Mouse (Mus musculus): ENCODE results near the gene Pex6. TPM values are rescaled to one million over a fixed set of nuclear protein-coding genes. Genes with fewer than 3 reads are reported as not detected.

Pex6 gene
- not detected for polyA plus RNA-seq (2014; fragmentation: Illumina TruSeq; extraction: RNeasy Lipid Tissue Mini Kit (QIAGEN cat#74804); ENCODE audit: low replicate concordance)

GRCm38 (mm10) chr17:46710959-46711597 is at the start of gene Pex6:
Pex6 (plus strand) TSS chr17:46711463.

DNA sequence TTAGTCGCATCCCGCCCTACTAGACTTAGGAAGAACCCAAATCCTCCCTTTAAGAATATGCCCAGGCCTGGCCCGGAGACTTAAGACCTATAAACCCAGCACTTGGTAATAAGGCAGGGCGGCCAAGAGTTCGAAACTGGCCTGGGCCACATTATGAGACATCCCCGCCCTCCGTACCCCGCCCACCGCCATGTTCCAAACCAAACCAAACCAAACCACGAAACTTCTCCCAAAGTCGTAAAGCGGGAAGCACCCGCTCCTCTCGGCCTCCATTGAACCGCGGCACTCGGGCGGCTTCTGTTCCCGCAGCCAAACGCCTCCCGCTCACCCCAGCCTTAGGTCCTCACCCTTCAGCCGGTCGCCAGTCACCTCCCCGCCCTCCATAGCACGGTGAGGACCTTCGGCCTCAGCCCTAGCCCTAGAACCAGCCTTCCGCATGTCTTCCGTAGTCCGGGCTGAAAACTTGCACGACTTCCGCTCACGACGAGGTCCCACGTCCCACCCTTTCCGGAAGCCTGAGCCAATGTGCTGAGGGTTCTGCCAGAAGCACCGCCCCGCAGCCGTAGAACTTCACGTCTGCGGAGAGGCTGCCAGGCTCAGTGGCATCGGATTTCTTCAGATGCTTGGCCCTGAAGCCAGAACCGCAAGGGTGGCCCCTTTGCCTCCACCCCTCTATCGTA is 37.3 kb upstream of the Pex6 start, which contains the start of gene Rrp36:
TSS of gene Rrp36 (minus strand) at position 503 of the 680 bp plus-strand sequence.

GRCm38 (mm10) chr17:46678416-46678815 is 32.8 kb upstream of the Pex6 start, which contains the start of gene Mea1:
Mea1 (plus strand) TSS chr17:46678793.

DNA sequence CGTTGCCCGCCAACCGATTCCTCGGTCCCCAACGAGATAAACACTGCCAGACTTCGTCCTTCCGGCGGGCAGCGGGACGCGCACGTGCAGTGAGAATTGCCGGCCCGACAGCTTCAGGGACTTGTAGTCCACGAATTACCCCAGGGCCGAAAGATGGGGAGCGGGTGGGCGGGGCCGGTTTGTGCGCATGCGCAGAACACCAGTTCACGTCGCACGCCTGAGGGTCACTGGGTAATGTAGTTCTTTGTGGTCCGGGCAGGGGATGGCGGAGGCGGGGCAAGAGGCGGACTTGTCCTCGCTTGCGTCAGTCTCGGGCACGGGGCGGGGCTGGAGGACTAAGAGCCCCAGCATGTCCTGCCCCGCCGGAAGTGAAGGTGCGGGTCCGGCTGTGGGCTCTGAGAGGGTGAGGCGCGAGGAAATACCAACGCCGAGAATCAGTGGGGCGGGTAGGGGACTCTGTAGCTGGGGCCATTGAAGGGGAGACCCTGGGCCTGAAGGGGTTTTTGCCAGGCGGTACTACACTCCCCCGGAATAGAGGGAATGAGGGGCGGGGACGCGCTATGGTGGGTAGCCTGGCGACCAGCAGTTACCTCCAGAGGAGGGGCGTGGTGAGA is 30.4 kb upstream of the Pex6 start, which contains the start of gene Klhdc3:
TSS of gene Klhdc3 (minus strand) at position 155 of the 614 bp plus-strand sequence.

GRCm38 (mm10) chr17:46704887-46705835 is 6.1 kb upstream of the Pex6 start, which contains the start of gene Ppp2r5d:
Ppp2r5d (minus strand) TSS chr17:46705111.

GRCm38 (mm10) chr17:46728904-46729318 is 17.6 kb downstream of the Pex6 start, which contains the start of gene Gnmt:
Gnmt (minus strand) TSS chr17:46729168.

GRCm38 (mm10) chr17:46751794-46752556 is 40.7 kb downstream of the Pex6 start, which contains the start of gene Cnpy3:
Cnpy3 (minus strand) TSS chr17:46752214.

GRCm38 (mm10) chr17:46763544-46763943 is 52.3 kb downstream of the Pex6 start, which contains the start of gene Ptcra:
Ptcra (minus strand) TSS chr17:46763712.

DNA sequence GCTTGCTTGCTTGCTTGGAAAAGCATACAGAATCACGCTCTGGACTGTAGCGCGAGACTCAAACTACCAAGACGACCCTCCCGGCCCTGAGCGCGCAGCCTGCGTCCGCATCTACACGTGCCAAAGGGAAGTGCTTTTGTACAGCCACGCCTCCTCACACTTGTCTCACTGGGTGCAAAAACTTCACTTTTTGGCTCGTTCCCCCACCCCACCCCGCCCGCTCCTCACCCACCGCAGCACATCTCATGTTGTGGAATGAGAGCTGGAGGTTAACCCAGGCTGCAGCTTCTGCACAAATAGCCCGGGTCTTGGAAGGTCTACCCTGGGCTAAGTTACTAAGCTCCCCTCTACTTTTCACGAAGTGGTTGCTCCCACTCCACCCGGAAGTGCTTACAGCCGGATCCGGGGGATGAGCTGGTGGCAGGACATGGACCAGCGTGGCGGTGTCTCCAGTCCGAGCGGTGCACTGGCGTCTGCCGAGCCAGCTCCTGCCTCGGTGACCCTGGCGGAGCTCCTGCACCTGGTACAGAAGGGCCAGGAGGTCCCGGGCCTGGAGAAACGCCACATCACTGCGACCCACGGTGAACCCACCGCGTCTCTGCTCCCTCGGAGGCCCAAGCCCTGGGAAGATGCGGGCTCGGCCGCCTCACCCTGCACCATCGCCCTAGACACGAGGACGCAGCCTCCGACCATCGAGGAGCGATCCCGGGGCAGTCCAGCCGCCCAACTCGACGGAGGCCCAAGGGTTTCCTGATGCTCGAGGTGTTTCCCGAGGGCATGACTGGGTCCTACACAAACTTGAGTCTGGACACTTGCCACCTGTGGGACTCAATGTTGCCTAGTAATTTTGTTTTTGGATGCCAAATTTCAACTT is 61.4 kb downstream of the Pex6 start, which contains the start of gene 2310039H08Rik:
TSS of gene 2310039H08Rik (plus strand) at position 232 of the 874 bp plus-strand sequence.

Other genes starting within 250 kb of the Pex6 start
- gene Ttbk1, start 223.8 kb upstream of the Pex6 start, polyA plus RNA-seq (2014; fragmentation: Illumina TruSeq; extraction: RNeasy Lipid Tissue Mini Kit (QIAGEN cat#74804); ENCODE audit: low replicate concordance), result not detected
- gene Dnph1, start 214.8 kb upstream of the Pex6 start, polyA plus RNA-seq (2014; fragmentation: Illumina TruSeq; extraction: RNeasy Lipid Tissue Mini Kit (QIAGEN cat#74804); ENCODE audit: low replicate concordance), result 2.1 TPM
- gene Cul9, start 165.1 kb upstream of the Pex6 start, polyA plus RNA-seq (2014; fragmentation: Illumina TruSeq; extraction: RNeasy Lipid Tissue Mini Kit (QIAGEN cat#74804); ENCODE audit: low replicate concordance), result not detected
- 0.15 TPM for gene Srf, start 155.3 kb upstream of the Pex6 start, polyA plus RNA-seq (2014; fragmentation: Illumina TruSeq; extraction: RNeasy Lipid Tissue Mini Kit (QIAGEN cat#74804); ENCODE audit: low replicate concordance)
- not detected for gene Ptk7, start 82.0 kb upstream of the Pex6 start, polyA plus RNA-seq (2014; fragmentation: Illumina TruSeq; extraction: RNeasy Lipid Tissue Mini Kit (QIAGEN cat#74804); ENCODE audit: low replicate concordance)
- 0.33 TPM for gene Klc4, start 65.4 kb upstream of the Pex6 start, polyA plus RNA-seq (2014; fragmentation: Illumina TruSeq; extraction: RNeasy Lipid Tissue Mini Kit (QIAGEN cat#74804); ENCODE audit: low replicate concordance)
- not detected for gene Mrpl2, start 65.2 kb upstream of the Pex6 start, polyA plus RNA-seq (2014; fragmentation: Illumina TruSeq; extraction: RNeasy Lipid Tissue Mini Kit (QIAGEN cat#74804); ENCODE audit: low replicate concordance)
- gene Cul7, start 61.1 kb upstream of the Pex6 start, polyA plus RNA-seq (2014; fragmentation: Illumina TruSeq; extraction: RNeasy Lipid Tissue Mini Kit (QIAGEN cat#74804); ENCODE audit: low replicate concordance), result not detected
- gene Rrp36, start 37.1 kb upstream of the Pex6 start, polyA plus RNA-seq (2014; fragmentation: Illumina TruSeq; extraction: RNeasy Lipid Tissue Mini Kit (QIAGEN cat#74804); ENCODE audit: low replicate concordance), result 2.2 TPM
- gene Mea1, start 32.7 kb upstream of the Pex6 start, polyA plus RNA-seq (2014; fragmentation: Illumina TruSeq; extraction: RNeasy Lipid Tissue Mini Kit (QIAGEN cat#74804); ENCODE audit: low replicate concordance), result 1.9 TPM
- 4.2 TPM for gene Klhdc3, start 30.5 kb upstream of the Pex6 start, polyA plus RNA-seq (2014; fragmentation: Illumina TruSeq; extraction: RNeasy Lipid Tissue Mini Kit (QIAGEN cat#74804); ENCODE audit: low replicate concordance)
- gene Ppp2r5d, start 6.4 kb upstream of the Pex6 start, polyA plus RNA-seq (2014; fragmentation: Illumina TruSeq; extraction: RNeasy Lipid Tissue Mini Kit (QIAGEN cat#74804); ENCODE audit: low replicate concordance), result 9.8 TPM
- not detected for gene Gnmt, start 17.7 kb downstream of the Pex6 start, polyA plus RNA-seq (2014; fragmentation: Illumina TruSeq; extraction: RNeasy Lipid Tissue Mini Kit (QIAGEN cat#74804); ENCODE audit: low replicate concordance)
- gene Cnpy3, start 40.8 kb downstream of the Pex6 start, polyA plus RNA-seq (2014; fragmentation: Illumina TruSeq; extraction: RNeasy Lipid Tissue Mini Kit (QIAGEN cat#74804); ENCODE audit: low replicate concordance), result 1.9 TPM
- gene Ptcra, start 52.2 kb downstream of the Pex6 start, polyA plus RNA-seq (2014; fragmentation: Illumina TruSeq; extraction: RNeasy Lipid Tissue Mini Kit (QIAGEN cat#74804); ENCODE audit: low replicate concordance), result not detected
- 11.9 TPM for gene 2310039H08Rik, start 61.2 kb downstream of the Pex6 start, polyA plus RNA-seq (2014; fragmentation: Illumina TruSeq; extraction: RNeasy Lipid Tissue Mini Kit (QIAGEN cat#74804); ENCODE audit: low replicate concordance)
- gene Rpl7l1, start 71.2 kb downstream of the Pex6 start, polyA plus RNA-seq (2014; fragmentation: Illumina TruSeq; extraction: RNeasy Lipid Tissue Mini Kit (QIAGEN cat#74804); ENCODE audit: low replicate concordance), result 16.6 TPM
- 5.5 TPM for gene Bicral, start 147.0 kb downstream of the Pex6 start, polyA plus RNA-seq (2014; fragmentation: Illumina TruSeq; extraction: RNeasy Lipid Tissue Mini Kit (QIAGEN cat#74804); ENCODE audit: low replicate concordance)
- gene Tbcc, start 179.2 kb downstream of the Pex6 start, polyA plus RNA-seq (2014; fragmentation: Illumina TruSeq; extraction: RNeasy Lipid Tissue Mini Kit (QIAGEN cat#74804); ENCODE audit: low replicate concordance), result 0.52 TPM
- not detected for gene Prph2, start 199.0 kb downstream of the Pex6 start, polyA plus RNA-seq (2014; fragmentation: Illumina TruSeq; extraction: RNeasy Lipid Tissue Mini Kit (QIAGEN cat#74804); ENCODE audit: low replicate concordance)

Measured in small intestine, adult 10 weeks (tissue).